Mouse (Mus musculus) heart, adult 11 months (tissue): ENCODE measurements around the gene Ttc17.

Experiments used
- DNase-seq: peaks from one replicate; pipeline ENCODE4 v3.0.0; 2022

Ttc17 gene

DNA sequence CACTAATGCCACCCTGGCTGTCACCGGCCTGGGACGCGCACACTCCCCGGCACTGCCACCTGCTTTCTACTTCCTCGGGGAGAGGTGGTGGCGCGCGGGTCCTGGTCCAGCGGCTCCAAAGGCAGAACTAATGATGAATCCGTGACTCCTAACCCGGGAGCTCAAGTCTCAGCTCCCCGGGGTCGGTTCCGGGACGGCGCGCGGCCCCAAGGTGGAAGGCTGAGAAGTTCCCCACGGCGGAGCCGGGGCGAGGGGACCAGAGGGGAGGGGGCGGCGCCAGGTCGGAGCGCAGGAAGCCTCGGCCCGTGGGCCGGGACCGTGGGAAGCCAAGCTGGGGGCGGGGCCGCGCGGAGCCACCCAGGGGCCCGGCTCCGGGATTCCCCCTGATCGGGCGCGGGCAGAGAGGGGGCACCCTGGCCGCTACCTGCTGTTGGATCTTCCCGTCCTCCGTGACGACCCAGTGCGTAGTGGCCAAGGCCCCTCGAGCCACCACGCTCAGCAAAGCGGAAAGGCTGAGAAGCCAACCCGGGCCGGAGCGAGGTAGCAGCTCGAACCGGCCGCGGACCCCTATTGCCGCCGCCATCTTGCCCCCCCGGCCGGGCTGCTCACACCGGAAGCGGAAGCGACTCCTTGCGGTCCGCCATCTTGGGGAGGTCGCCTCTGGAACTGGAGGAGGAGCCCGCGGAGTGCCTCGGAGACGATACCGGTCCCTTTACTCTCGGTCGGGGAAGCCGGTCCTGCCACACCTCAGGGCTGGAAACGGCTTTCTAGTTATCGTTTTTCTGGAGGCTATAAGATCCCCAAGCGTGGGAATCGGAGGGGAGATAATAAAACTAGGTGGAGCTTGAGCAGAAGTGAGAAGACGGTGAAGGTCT is at the start of gene Ttc17:
TSS of gene Ttc17 (minus strand) at position 607 of the 875 bp plus-strand sequence.
- peak; percentile 99 for DNase-seq

DNA sequence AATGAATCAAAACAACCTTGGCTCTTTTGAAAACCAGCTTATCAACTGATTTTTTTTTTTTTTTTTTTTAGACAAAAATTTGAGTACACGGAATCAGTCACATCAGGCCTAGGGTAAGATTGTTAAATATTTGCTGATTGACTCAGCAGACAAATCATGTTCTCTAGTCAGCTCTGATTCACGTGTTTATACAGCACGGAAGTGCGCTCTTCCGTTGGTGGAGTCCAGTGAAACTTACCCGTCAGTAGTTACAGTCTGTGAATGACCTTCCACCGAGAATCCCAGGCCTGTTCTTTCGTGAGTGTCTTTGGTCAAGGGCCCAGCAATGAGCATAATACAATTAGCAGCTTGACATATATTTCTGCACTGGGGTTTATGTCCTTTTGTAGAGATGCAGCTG is 43.2 kb upstream of the Ttc17 start:
- DNase-seq: peak; percentile 33

DNA sequence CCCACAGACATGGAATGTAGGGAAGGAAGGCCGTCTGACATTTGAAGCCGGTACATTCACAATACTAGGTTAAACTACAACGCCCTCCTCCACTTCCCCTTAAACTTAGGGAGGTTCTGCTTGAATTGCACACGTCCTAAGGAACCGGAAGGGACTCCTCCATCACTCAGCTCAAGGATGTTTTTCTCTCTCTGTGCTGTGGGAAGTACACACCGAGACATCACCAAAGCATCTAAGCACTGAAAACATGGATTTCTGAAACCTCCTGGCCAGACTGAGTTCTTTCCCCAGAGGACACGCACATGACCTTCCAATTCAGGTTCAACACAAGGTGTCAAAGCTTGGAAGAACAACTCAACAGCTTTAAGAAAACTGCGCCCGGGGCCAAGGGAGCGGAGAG is 30.5 kb upstream of the Ttc17 start:
- DNase-seq: no peak

DNA sequence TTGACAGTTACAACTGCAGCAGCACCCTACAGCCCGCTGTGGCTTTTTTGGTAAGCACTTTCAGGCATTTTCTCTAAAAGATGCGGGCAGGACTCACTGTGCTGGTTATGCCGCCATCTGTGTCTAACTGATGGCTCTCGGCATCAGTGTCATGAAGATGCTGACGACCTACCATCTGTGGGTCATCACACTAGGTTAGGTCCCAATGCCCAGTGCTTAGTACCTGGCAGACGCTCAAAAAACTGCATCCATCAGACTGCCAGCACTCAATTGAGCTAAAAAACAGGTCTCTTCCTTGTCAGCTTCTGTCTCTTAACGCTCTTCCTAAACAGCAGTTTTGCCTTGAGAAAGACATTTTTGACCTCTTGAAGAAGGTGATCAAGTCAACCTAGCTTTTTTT is 29.0 kb upstream of the Ttc17 start:
- DNase-seq: peak; percentile 87

DNA sequence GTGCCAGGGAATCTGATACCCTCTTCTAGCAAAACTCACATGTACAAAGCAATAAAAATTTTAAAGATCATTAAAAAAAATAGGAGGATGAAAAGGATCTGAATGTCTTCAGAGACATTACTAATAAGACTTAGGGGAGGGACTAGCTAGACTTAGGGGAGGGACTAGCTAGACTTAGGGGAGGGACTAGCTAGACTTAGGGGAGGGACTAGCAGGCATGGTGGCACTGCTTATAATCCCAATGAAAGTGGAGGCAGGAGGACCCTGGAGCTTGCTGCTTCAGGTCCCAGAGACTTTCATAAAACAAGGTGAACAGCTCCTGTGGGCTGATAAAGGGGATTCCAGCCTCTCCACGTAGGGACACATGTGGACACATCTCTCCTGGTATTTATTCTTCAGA is 28.3 kb upstream of the Ttc17 start:
- peak; percentile 74 for DNase-seq

DNA sequence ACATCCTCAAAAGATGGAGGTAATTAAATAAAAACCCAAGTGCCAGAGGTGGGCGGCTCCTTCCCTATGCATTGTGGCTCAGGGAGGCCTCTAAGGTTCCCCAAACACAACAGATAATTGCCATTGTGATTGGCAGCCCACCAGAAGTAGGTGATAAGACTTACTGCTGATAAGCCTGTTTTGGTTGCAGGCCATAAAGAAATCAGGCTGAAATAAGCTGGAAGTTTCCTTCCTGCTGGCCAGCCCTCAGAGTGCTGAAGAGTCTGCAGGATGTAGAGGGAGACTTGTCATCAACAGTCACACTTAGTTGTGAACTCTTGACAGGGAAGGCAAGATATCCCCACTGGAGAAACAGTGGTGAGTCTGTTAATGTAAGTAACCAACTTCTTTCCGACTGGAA is 25.7 kb upstream of the Ttc17 start:
- peak; percentile 84 for DNase-seq

DNA sequence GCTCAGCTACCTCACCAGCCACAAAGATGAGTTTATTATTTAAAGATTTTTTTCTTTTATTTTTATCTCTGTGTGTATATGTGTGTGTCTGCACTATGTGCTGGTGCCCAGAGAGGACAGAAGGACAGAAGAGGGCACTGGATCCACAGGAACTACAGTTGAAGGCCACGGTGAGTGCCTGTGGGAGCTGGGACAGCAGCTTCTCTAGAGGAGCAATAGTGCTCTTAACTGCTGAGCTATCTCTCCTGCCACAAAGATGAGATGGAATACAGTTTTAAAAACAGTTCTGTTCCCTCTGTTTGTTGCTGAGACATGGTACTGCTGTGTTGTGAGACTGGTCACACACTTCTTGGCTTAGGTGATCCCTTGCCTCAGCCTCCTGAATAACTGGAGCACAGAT is 22.0 kb upstream of the Ttc17 start:
- DNase-seq: peak; percentile 58

DNA sequence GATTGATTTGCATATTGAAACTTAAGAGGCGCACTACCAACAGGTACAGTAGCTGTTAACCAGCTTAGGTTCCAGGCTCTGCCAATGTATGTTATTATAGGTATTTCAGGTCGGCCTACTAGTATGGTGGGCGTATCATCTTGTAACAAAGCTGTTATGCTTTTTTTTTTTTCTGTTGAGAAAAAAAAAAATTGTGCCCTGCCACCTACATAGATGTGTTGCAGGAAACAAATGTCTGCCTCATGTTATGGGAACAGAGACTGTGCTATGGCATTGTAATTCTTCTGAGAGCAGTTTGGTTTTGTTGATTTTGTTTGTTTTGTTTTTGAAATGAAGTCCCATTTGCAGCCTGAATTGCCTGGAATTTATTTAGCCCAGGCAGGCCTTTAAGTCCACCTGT is 952 bp upstream of the Ttc17 start:
- DNase-seq: no peak

DNA sequence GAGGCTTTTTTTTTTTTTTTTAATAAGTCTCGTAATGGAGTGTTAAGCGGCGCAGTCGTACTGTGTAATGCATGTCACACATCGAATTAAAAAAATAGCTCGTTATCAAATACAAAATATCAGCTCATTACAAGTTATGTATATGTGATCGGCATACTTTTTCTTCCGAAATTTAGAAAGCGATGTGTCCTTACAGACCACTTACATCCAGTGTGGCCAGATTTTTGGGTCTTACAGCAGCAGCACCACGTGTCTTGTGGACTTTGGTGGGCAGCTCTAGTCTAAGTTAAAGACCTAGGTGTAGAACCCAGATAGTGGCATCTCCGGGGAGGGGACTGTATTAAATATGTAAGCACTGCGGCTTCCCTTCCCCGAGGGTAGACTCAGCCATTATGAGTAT is 532 bp upstream of the Ttc17 start:
- DNase-seq: peak; percentile 73

DNA sequence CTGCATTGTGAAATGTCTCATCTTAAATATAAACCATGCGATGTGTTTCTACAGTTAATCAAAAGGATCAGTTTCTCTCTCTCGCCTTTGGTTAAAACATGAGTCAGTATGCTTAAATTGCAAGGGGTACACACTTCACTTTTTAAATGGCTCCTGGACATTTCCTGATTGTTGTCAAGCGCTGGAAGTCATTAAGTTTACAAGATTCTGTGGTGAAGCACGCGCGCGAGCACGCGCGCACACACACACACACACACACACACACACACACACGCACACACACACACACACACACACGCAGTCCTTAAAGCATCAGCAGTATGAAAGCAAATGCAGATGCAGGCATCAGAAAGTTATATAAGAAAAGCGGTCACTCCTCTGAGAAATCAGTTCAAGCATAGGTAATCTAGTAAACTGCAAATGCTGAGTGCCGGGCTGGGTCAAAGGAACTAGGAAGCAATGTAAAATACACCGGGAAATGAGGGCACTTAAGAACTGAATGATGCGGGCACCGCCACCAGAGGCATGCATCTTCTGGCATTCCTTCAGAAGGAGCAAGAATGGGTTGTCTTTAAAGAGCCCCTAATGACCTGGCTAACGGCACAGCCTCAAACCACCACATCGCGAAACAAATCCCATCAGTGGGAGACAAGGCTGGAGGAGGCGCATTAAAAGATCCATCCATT is 949 bp downstream of the Ttc17 start:
- DNase-seq: no peak

DNA sequence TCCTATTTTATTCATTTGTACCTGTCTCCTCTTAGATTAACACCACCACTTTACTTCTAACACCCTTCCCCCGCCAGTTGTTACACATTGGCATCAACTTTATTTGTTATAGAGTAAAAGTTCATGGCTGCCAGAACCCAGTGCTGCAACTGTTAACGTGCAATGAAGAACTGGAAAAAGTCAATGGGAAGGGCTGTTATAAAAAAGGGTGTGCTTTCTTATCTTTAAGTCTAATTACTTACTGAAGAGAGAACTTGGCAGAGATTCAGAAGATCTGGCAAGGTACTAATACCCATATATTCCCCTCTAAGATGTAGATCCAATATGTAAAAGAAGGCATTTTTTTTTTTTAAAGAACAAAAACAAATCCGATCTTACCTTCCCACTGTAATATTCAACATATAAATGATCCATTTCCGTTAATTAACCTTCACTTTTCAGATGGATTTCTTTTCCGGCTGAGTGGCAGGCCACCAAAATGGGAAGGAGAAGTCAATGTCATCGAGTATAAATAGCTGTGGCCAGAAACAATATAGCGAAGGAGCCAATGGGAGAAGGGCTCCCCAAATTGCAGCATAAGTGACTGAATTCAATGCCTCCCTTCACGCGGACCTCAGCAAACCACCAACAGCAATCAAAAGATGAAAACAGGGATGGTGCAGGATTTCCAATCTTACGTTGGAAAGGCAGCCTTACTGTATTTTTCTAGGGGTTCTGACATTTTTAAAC is 1.8 kb downstream of the Ttc17 start:
- DNase-seq: peak; percentile 72

DNA sequence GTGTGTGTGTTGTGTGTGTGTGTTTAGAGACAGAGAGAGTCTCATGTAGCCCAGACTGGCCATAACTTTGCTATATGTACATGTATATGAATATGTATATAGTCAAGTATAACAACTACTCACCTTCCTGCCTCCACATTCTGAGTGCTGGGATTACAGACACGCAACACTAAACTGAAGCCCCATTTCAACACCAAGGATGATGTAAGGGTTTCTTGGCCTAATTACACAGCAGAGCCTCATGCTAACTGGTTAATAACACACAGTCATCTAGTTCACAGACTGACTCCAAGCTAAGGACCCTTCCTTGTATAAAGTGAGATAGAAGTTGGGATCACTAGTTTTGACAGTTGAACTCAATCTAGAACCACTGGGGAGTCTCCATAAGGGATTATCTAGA is 3.9 kb downstream of the Ttc17 start:
- peak; percentile 37 for DNase-seq

DNA sequence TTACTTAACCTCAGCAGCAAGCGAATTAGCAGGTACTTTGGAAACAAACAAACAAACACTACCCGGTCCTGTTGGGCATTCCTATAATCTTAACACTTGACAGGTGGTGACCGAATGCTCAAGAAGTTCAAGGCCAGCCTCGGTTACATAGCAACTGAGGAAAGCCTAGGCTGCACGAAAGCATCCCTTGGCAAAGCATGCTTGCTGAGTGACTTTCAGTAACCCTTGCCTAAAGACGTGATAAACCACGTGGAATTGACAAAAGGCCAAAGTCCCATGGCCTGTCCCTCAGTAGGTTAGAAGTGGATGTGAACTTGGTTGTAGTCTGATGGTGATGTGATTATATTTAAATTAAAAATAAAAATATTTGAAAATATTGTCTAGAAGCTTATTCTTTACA is 4.4 kb downstream of the Ttc17 start:
- peak; percentile 80 for DNase-seq

DNA sequence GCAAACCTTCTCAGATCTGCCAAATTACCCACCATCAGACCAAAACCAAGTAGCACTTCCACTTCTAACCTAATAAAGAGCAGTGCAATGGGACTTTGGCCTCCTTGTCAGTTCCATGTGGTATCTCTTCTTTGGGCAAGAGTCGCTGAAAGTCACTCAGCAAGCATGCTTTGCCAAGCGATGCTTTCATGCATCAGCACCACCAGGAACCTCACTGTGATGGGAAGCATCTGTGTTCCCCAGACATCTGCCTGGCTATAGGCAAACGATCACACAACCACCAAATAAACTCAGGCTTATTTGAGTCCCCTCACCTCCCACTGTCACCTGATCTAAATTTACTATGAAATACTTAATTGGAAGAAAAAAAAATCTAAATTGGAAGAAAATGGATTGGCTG is 5.5 kb downstream of the Ttc17 start:
- DNase-seq: peak; percentile 74

DNA sequence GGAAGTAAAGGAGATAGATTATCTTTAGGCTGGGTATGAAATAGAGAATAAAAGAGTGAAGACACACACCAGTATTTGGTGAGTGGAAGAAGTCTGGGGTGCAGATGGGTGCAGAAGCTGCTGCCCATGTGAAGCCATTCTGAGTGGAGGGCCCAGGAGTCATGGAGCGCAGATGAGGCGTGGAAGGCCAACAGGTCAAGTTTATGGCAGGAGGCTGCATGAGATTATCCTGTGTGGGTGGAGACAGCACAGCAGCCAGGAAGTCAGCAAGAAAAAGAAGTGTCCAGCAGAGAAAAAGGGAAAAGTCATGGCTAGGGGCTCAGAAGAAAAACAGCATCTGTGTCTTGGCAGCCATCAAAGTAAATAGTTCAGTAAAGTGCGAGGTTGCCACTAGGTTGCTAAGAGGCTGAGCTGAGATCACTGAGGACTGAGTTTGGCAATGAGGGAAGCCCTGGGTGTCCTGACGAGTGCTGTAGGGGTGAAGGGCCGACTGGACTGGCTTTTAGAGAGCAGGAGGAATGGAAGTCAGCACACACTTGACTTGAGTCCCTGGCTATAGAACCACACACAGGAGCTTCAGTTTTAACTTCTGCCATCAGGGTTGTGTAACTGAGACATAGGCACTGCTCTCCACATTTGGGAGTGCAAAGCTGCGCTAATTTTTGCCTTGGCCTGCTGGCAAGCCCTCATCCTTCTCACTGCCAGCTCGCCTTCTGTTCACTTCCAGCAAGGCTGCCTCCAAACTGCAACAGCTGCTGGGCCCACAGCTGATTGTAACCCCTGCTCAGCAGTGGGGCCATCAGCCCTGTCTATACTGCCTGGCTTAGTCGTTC is 8.1 kb downstream of the Ttc17 start:
- DNase-seq: peak; percentile 96

DNA sequence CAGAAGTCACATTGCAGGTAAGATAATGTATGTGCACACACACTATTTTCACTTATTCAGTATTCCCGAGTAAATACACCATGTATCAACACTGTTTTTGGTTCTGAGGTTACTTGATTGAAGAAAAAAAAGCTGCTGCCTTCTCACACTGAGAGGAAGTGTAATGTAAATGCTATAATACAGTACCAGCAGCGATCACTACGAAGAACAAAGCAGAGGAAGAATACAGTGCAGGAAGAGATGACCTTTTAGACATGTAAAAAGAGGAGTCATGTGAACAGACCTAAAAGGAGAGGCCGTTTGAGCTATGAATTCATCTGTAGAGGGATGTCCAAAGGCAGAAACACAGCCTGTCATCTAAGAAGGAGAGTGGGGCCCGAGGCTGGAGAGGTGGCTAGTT is 9.0 kb downstream of the Ttc17 start:
- no peak for DNase-seq

DNA sequence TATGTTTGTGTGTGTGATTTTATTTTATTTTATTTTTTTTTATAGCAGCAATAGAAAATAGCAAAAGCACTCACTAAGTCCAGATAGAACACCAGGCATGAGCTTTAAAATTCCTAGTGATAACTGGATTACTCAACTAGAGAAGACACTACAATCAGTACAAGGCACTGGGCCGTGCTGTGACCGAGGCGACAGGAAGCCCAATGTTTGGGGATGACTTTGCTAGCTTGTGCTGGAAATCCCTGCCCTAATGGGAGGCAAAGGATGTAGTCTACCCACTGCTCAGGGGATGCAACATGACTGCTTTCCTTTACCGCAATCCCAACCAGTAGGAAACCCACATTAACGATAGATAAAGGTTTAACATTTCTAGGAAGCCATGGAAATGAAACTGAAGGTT is 10.2 kb downstream of the Ttc17 start:
- DNase-seq: peak; percentile 57

DNA sequence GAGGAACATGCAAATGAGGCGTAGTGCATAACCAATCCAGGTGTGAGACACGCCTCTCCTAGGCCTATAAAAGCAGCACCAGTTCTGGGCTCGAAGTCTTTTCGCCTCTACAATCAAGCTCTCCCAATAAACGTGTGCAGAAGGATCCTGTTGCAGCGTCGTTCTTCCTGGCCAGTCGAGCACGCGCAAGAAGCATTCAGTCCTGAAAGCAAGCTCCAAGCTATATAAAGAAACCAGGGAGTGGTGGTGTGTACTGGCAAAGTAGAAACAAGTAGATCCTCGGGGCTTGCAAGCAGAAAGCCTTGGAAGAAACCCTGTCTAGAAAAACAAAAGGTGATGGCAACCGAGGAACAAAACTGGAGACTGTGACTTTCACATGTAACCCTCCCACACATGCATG is 15.4 kb downstream of the Ttc17 start:
- DNase-seq: peak; percentile 71

DNA sequence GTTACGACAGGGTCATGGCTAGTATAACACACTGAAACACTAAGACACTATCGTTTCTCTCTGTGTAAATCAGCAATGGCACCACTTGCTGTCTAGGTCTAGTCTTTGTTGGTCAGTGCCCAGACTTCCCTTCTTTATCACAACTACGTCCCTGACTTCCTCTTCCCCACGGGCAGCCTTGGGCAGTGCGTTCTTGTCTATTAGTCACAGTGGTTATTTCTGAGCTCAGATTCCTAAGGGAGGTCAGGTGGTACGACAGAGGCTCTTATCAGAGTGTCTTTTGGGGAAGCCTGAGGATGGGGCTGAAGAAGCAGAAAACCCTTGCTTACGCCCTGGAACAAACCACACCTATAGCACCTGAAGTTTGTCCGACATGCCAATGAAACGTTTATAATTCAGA is 17.5 kb downstream of the Ttc17 start:
- peak; percentile 48 for DNase-seq

DNA sequence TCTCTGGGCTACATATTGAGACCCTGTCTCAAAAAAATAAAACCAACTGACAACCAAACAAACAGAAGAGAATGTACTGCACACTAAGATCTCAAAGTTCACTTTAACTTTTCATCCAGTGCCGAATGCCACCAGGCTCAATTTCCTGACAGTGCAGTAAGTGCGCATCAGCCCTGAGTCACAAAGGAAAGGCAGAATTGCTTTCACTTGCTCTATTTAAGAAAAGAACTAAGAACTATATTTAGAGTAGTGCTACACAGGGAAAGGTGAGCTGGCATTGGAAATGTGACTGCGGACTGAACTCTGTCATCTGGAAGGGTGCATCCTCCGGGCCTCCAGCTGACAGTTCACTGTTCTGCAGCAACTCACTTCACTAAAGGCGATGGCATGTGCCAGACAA is 18.6 kb downstream of the Ttc17 start:
- DNase-seq: peak; percentile 27

DNA sequence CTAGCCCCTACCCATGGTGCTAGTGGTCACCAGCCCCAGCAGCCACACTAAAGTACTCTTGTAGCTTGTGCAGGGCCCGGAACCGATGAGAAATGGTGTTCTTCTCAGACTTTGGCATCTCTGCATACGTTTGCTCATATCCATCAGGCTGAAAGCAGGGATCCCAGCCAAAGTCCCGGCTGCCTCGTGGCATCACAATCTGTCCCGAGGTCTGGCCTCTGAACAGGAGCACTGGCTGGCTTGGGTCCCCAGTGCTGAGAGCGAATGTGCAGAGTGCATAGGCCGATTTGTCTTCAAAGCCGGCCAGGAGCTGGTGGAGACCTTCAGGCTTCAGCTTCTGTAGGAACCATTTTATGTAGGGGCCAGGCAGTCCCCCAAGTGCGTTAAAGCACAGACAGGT is 22.0 kb downstream of the Ttc17 start:
- peak; percentile 89 for DNase-seq

DNA sequence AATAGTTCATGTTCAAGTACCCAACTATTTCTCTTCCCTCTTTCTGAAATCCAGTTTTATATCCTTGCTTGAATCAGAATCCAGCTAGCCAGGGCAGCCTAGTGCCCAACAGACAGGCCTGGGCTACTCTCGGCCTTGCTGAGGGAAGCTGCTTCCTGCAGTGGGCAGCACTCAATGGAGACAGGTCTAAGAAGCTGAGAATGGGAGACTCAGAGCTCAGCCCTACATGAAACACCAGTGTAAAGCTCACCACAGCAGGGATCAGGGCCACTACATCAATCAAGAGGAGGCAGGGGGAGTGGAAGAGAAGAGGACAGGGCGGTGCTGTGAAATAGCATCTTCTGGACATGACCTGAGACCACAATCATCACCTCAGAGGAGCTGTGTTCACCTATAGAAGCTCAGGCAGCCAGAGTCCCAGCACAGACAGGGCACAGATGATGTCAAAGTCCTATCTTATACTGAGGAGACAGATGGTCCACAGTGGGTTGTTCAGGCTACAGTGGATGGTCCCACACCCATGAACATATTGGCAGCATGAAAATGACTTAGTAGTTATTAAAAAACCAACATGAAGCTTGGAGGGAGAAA is 25.3 kb downstream of the Ttc17 start:
- DNase-seq: peak; percentile 29
